Mouse (Mus musculus): ENCODE results near the gene Ntf5. TPM values are rescaled to one million over a fixed set of nuclear protein-coding genes. Genes with fewer than 3 reads are reported as not detected.

The Ntf5 gene
- polyA plus RNA-seq, 1 experiment from 2014 or later = 3.8 TPM

DNA sequence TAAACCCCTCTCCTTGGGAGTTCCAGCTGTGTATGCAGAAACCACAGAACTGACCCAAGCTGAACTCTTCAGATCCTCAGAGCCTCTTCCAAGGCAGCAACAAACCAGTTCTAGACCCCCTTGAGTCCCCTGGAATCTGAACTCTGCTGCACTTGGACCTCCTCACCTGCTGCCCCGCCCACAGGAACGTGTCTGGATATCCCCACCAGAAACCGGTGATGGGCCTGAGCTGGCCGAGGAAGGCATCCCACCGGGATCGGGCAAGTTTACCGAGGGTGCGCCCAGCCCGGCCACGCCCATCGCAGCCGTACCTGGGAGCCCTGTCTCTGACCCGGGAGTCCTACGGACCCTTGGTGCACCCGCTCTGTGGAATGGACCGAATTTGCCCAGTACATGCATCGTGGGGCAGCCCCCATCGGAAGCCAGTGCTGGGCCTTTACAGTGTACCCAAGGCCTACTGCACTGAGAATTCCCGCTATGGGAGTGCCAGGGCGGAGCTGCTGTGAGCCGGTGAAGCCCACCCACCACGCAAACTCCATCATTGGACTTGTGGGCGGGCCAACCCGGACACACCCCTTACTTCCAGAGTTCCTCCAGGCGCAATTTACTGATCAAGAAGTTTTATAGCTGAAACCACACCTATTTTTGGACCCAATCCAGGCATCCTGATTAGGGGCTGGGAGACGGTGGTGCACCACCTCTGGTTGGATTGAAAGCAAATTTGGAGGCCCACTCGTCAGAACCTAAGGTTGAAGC lies 6.5 kb downstream of the Ntf5 start:
- no peak overlapping the region for H3K4me3 ChIP-seq (ENCODE audit: low read depth, low read length)
- DNase-seq (ENCODE audit: low spot score) (peak; percentile 47), ATAC-seq (ENCODE audit: insufficient number of reproducible peaks, low FRiP score, low TSS enrichment, low read depth) (no peak)
- peaks cover 48% of the 10 kb centered on the region for H3K27me3 ChIP-seq (ENCODE audit: control insufficient read depth, insufficient read depth, low read length)
- H3K27ac ChIP-seq (replicated peaks; ENCODE audit: low read depth, low read length) = no peak overlapping the region
- peaks cover 17% of the 10 kb centered on the region for H3K36me3 ChIP-seq (ENCODE audit: control insufficient read depth, insufficient read depth, low read length)
- peaks cover 15% of the 10 kb centered on the region; the same call in 1 of the 2 replicates for H3K4me1 ChIP-seq (ENCODE audit: control insufficient read depth, insufficient read depth, low read length)
- no peaks in the 10 kb centered on the region for H3K9me3 ChIP-seq (ENCODE audit: control insufficient read depth, low read length)
- 13% methylated on average over 27 of the region's 27 CpGs for WGBS
- peak overlapping the region; percentile 25 for H3K4me2 ChIP-seq (ENCODE audit: low read depth, severe bottlenecking)
- H3K9ac ChIP-seq (ENCODE audit: low read length) = no peak overlapping the region

- DNase-seq (ENCODE audit: low spot score) (no peak), ATAC-seq (ENCODE audit: insufficient number of reproducible peaks, low FRiP score, low TSS enrichment, low read depth) (no peak)
- peaks cover 43% of the 10 kb centered on the region for H3K27me3 ChIP-seq (ENCODE audit: control insufficient read depth, insufficient read depth, low read length)
- 53% methylated on average over 6 of the region's 6 CpGs for WGBS
- no peaks in the 10 kb centered on the region for H3K9me3 ChIP-seq (ENCODE audit: control insufficient read depth, low read length)
- H3K36me3 ChIP-seq (ENCODE audit: control insufficient read depth, insufficient read depth, low read length) = peaks cover 20% of the 10 kb centered on the region
- no peak within 1 kb of the TSS for H3K4me3 ChIP-seq (ENCODE audit: low read depth, low read length)
- H3K4me2 ChIP-seq (ENCODE audit: low read depth, severe bottlenecking) = peak within 1 kb of the TSS; percentile 25
- H3K27ac ChIP-seq (replicated peaks; ENCODE audit: low read depth, low read length) = no peak within 1 kb of the TSS
- H3K4me1 ChIP-seq (ENCODE audit: control insufficient read depth, insufficient read depth, low read length) = peaks cover 15% of the 10 kb centered on the region; the same call in 1 of the 2 replicates
- no peak within 1 kb of the TSS for H3K9ac ChIP-seq (ENCODE audit: low read length)
These were observed 7.1 kb downstream of the Ntf5 start, which contains the start of gene Lhb for GRCm38 (mm10) chr7:45420615-45420919. Lhb (plus strand) TSS chr7:45420820.

DNA sequence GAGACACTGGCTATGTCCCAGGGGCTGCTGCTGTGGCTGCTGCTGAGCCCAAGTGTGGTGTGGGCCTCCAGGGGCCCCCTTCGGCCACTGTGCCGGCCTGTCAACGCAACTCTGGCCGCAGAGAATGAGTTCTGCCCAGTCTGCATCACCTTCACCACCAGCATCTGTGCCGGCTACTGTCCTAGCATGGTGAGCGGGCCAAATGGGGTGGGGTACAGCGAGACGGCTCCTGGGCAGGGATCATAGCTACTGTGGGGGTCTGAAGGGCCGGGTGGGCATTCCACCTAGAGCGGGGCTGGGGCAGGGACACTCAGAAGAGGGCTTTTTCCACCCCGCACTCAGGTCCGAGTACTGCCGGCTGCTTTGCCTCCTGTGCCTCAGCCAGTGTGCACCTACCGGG lies 7.7 kb downstream of the Ntf5 start:
- Histone ChIP-seq H3K27ac (replicated peaks; ENCODE audit: low read depth, low read length) (no peak overlapping the region), H3K36me3 (ENCODE audit: control insufficient read depth, insufficient read depth, low read length) (peaks cover 23% of the 10 kb centered on the region), H3K4me2 (ENCODE audit: low read depth, severe bottlenecking) (no peak overlapping the region), H3K4me1 (ENCODE audit: control insufficient read depth, insufficient read depth, low read length) (peaks cover 12% of the 10 kb centered on the region; the same call in 1 of the 2 replicates), H3K27me3 (ENCODE audit: control insufficient read depth, insufficient read depth, low read length) (peaks cover 36% of the 10 kb centered on the region), H3K9ac (ENCODE audit: low read length) (no peak overlapping the region), H3K9me3 (ENCODE audit: control insufficient read depth, low read length) (no peaks in the 10 kb centered on the region), H3K4me3 (ENCODE audit: low read depth, low read length) (no peak overlapping the region)
- ATAC-seq (ENCODE audit: insufficient number of reproducible peaks, low FRiP score, low TSS enrichment, low read depth) (no peak), DNase-seq (ENCODE audit: low spot score) (no peak)
- 90% methylated on average over 14 of the region's 14 CpGs for WGBS

GRCm38 (mm10) chr7:45426556-45426955 lies 13.1 kb downstream of the Ntf5 start:
- H3K4me1 ChIP-seq (ENCODE audit: control insufficient read depth, insufficient read depth, low read length) = no peaks in the 10 kb centered on the region
- peaks cover 32% of the 10 kb centered on the region for H3K36me3 ChIP-seq (ENCODE audit: control insufficient read depth, insufficient read depth, low read length)
- DNase-seq (ENCODE audit: low spot score) = no peak
- WGBS = 93% methylated on average over 8 of the region's 8 CpGs
- ATAC-seq (ENCODE audit: insufficient number of reproducible peaks, low FRiP score, low TSS enrichment, low read depth) = no peak
- H3K4me2 ChIP-seq (ENCODE audit: low read depth, severe bottlenecking) = no peak overlapping the region
- no peak overlapping the region for H3K4me3 ChIP-seq (ENCODE audit: low read depth, low read length)
- H3K27me3 ChIP-seq (ENCODE audit: control insufficient read depth, insufficient read depth, low read length) = no peaks in the 10 kb centered on the region
- H3K9ac ChIP-seq (ENCODE audit: low read length) = no peak overlapping the region
- no peak overlapping the region for H3K27ac ChIP-seq (replicated peaks; ENCODE audit: low read depth, low read length)
- no peaks in the 10 kb centered on the region for H3K9me3 ChIP-seq (ENCODE audit: control insufficient read depth, low read length)

DNA sequence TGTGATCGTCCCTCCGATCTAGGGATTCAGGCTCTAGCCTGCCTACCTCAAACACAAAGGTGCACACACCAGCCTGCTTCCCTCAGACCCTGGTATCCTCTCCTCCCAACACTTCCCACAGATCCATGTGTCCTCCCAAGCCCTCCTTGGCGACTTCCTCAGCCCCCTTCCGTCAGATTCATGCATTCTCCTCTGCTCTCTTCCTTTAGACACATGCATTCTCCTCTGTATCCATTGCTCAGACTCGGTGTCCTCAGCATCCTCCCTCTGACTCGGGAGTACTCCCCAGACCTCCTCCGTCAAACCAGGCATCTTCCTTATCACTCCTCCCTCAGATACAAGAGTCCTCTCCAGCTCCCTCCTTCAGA lies 20.3 kb downstream of the Ntf5 start:
- Histone ChIP-seq H3K9ac (ENCODE audit: low read length) (peak overlapping the region; percentile 55), H3K36me3 (ENCODE audit: control insufficient read depth, insufficient read depth, low read length) (peaks cover 6% of the 10 kb centered on the region), H3K9me3 (ENCODE audit: control insufficient read depth, low read length) (no peaks in the 10 kb centered on the region), H3K4me1 (ENCODE audit: control insufficient read depth, insufficient read depth, low read length) (peaks cover 36% of the 10 kb centered on the region), H3K4me2 (ENCODE audit: low read depth, severe bottlenecking) (peak overlapping the region; percentile 92), H3K27ac (replicated peaks; ENCODE audit: low read depth, low read length) (0 out of 2 replicates have a peak overlapping the region, but pooled peaks have one; percentile 3), H3K4me3 (ENCODE audit: low read depth, low read length) (peak overlapping the region; percentile 82), H3K27me3 (ENCODE audit: control insufficient read depth, insufficient read depth, low read length) (no peaks in the 10 kb centered on the region)
- ATAC-seq (ENCODE audit: insufficient number of reproducible peaks, low FRiP score, low TSS enrichment, low read depth) (no peak), DNase-seq (ENCODE audit: low spot score) (no peak)
- WGBS = 2% methylated on average over 7 of the region's 7 CpGs

DNA sequence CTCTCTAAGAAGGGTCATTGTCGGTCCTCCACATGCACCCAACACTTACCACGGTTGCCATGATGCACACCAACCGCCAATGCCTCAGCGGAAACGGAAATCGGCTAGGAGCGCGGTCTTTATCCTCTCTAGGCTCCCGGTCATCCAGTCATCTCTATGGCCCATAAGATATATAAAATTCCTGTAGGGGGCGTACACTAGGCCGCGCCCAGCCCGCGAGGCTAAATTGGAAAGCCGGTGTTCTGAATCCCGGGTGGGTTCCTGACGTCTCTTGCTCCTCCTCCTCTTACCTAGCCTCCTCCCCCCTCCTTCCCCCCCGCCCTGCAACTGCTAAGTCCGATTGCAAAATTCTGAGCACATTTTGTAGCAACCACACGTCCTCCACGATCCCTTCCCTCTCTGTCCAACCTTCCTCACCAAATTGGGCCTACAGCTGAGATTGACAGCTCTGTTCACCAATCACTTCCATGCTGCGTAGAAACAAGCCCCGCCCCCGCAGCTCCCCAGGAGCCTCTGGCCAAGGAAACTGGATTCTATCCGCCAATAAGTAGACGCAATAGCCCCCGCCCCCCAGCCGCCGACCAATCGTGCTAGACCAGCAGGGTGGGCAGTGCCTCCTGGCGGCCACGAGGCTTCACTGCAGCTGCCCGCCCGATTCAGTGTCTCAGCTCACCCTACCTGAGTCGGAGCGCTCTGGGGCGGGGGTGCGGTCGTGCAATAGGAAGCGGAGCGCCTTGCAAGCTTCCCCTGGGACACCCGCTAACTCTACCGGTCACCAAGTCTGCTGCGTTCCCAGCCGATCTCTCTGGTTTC lies 20.9 kb downstream of the Ntf5 start, which contains the start of gene Gys1:
Gys1 (plus strand) TSS at position 642 of the 813 bp plus-strand sequence.
- Histone ChIP-seq H3K4me3 (ENCODE audit: low read depth, low read length) (peak within 1 kb of the TSS; percentile 82), H3K36me3 (ENCODE audit: control insufficient read depth, insufficient read depth, low read length) (peaks cover 3% of the 10 kb centered on the region), H3K4me2 (ENCODE audit: low read depth, severe bottlenecking) (peak within 1 kb of the TSS; percentile 92), H3K9ac (ENCODE audit: low read length) (peak within 1 kb of the TSS; percentile 88), H3K27me3 (ENCODE audit: control insufficient read depth, insufficient read depth, low read length) (no peaks in the 10 kb centered on the region), H3K9me3 (ENCODE audit: control insufficient read depth, low read length) (no peaks in the 10 kb centered on the region), H3K27ac (replicated peaks; ENCODE audit: low read depth, low read length) (peak within 1 kb of the TSS; percentile 75), H3K4me1 (ENCODE audit: control insufficient read depth, insufficient read depth, low read length) (peaks cover 36% of the 10 kb centered on the region)
- DNase-seq (ENCODE audit: low spot score) (peak; percentile 100), ATAC-seq (ENCODE audit: insufficient number of reproducible peaks, low FRiP score, low TSS enrichment, low read depth) (peak; percentile 94)
- whole genome bisulfite sequencing = 0% methylated on average over 45 of the region's 45 CpGs

DNA sequence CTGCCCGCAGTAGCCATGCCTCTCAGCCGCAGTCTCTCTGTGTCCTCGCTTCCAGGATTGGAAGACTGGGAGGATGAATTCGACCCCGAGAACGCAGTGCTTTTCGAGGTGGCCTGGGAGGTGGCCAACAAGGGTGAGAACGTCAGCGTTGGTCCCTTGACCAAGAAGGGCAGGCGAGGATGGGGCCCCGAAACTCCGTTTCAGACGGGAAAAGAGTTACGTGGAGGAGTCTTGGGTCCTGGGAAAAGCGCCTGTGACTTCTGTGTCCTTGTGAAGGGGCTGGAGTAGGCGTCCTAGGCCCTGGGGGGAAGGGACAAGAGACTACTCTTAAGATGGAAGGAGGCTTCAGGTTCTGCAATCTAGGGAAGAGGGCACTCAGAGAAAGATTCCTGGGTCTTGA lies 21.5 kb downstream of the Ntf5 start:
- Histone ChIP-seq H3K9me3 (ENCODE audit: control insufficient read depth, low read length) (no peaks in the 10 kb centered on the region), H3K27me3 (ENCODE audit: control insufficient read depth, insufficient read depth, low read length) (no peaks in the 10 kb centered on the region), H3K4me1 (ENCODE audit: control insufficient read depth, insufficient read depth, low read length) (peaks cover 36% of the 10 kb centered on the region), H3K9ac (ENCODE audit: low read length) (peak overlapping the region; percentile 88), H3K4me3 (ENCODE audit: low read depth, low read length) (peak overlapping the region; percentile 82), H3K4me2 (ENCODE audit: low read depth, severe bottlenecking) (peak overlapping the region; percentile 79), H3K36me3 (ENCODE audit: control insufficient read depth, insufficient read depth, low read length) (peaks cover 3% of the 10 kb centered on the region), H3K27ac (replicated peaks; ENCODE audit: low read depth, low read length) (no peak overlapping the region)
- DNase-seq (ENCODE audit: low spot score) = no peak
- ATAC-seq (ENCODE audit: insufficient number of reproducible peaks, low FRiP score, low TSS enrichment, low read depth) = no peak
- WGBS = 4% methylated on average over 16 of the region's 16 CpGs

DNA sequence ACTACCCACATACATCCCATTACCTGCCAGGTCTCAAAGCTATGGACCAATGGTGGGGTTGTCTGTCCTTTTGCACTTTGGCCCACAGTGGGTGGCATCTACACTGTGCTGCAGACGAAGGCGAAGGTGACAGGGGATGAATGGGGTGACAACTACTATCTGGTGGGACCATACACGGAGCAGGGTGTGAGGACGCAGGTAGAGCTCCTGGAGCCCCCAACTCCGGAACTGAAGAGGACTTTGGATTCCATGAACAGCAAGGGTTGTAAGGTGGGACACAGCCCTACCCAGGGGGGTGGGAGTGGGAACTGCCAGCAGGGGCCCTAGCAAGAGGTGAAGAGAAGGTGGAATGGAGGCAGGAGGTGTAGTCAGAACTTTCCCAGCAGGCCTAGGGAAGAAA lies 22.9 kb downstream of the Ntf5 start:
- H3K4me1 ChIP-seq (ENCODE audit: control insufficient read depth, insufficient read depth, low read length) = peaks cover 36% of the 10 kb centered on the region
- ATAC-seq (ENCODE audit: insufficient number of reproducible peaks, low FRiP score, low TSS enrichment, low read depth) = no peak
- H3K9ac ChIP-seq (ENCODE audit: low read length) = no peak overlapping the region
- H3K9me3 ChIP-seq (ENCODE audit: control insufficient read depth, low read length) = no peaks in the 10 kb centered on the region
- 89% methylated on average over 5 of the region's 5 CpGs for WGBS
- no peak overlapping the region for H3K4me3 ChIP-seq (ENCODE audit: low read depth, low read length)
- peaks cover 3% of the 10 kb centered on the region for H3K36me3 ChIP-seq (ENCODE audit: control insufficient read depth, insufficient read depth, low read length)
- no peaks in the 10 kb centered on the region for H3K27me3 ChIP-seq (ENCODE audit: control insufficient read depth, insufficient read depth, low read length)
- 0 out of 2 replicates have a peak overlapping the region, but pooled peaks have one; percentile 36 for H3K4me2 ChIP-seq (ENCODE audit: low read depth, severe bottlenecking)
- H3K27ac ChIP-seq (replicated peaks; ENCODE audit: low read depth, low read length) = 0 out of 2 replicates have a peak overlapping the region, but pooled peaks have one; percentile 12
- no peak for DNase-seq (ENCODE audit: low spot score)
